Mouse (Mus musculus): Measurements from ENCODE around the gene Thoc6.

DNA sequence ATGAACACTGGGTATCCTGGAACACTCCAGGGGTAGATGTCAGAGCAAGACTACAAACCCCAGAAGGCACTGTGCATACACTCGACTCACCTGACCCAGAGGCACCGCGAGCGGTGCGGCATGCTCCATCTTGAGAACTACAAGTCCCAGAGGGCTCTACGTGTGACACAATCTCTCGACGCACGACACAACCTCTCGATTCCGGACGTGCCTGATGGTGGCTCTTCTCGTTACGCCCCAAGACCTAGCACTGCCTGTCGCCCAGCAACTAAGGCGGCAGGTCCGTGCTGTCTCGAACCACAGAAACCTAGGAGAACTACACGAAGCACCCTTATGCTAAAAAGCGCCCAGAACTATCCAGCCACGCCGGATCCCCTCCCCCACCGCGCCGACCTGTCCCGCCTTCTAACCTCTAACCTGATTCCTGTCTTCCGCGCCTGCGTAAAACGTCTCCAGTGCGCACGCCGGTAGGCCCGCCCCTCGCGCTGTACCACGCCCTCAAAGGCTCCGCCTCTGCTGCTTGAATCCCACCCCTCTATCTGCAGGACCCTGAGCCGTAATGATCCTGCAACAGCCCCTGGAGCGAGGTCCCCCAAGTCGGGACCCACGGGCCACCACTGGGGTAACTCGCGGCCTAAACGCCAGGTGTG, at the start of gene Thoc6, which contains the start of gene Hcfc1r1:
- TF ChIP-seq GATA1 (IDR thresholded peaks at IDR 0.05; ENCODE audit: low read length), result no peak
- TF ChIP-seq TAL1 (IDR thresholded peaks at IDR 0.05; ENCODE audit: low read length), result no peak
